Mouse (Mus musculus): ENCODE data around the gene Dnajc28. TPM values are rescaled to one million over a fixed set of nuclear protein-coding genes. Genes with fewer than 3 reads are reported as not detected.

Gene Dnajc28
- polyA plus RNA-seq, 1 experiment from 2014 or later, result 8.7 TPM

DNA sequence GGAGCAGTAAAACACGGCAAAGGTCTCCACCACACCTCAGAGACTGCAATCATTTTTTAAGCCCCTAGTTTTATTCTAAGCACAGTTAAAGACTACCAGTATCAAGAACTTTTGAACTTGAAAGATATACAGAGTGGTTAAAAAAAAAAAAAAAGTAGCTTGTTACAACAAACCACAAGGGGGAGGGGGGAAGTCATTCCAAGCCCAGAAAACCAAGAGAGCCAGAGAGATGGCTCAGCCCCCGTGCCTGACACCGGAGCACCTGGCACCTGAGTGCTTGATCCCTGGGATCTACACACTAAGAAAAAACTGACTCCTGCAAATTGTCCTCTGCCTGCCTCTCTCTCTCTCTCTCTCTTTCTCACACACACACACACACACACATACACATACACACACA is 25.6 kb downstream of the Dnajc28 start:
- 89% methylated on average over 3 of the region's 3 CpGs for WGBS
- H3K9me3 ChIP-seq (ENCODE audit: control insufficient read depth, low read length), result no peaks in the 10 kb centered on the region
- peaks cover 9% of the 10 kb centered on the region; the same call in 1 of the 2 replicates for H3K4me1 ChIP-seq (ENCODE audit: control insufficient read depth, insufficient read depth, low read length)
- H3K4me2 ChIP-seq (ENCODE audit: low read length), result no peak overlapping the region
- no peaks in the 10 kb centered on the region for H3K36me3 ChIP-seq (ENCODE audit: control insufficient read depth, insufficient read depth, low read length)
- H3K9ac ChIP-seq (replicated peaks; ENCODE audit: low read length), result no peak overlapping the region
- no peaks in the 10 kb centered on the region for H3K27me3 ChIP-seq (ENCODE audit: control insufficient read depth, insufficient read depth, low read length)
- H3K4me3 ChIP-seq (replicated peaks; ENCODE audit: low read depth, low read length), result no peak overlapping the region
- DNase-seq (no peak), ATAC-seq (ENCODE audit: low FRiP score, low TSS enrichment) (no peak)
- H3K27ac ChIP-seq (replicated peaks; ENCODE audit: low read depth, low read length), result no peak overlapping the region

- no peaks in the 10 kb centered on the region for H3K36me3 ChIP-seq (ENCODE audit: control insufficient read depth, insufficient read depth, low read length)
- no peak overlapping the region for H3K4me3 ChIP-seq (replicated peaks; ENCODE audit: low read depth, low read length)
- WGBS, result 82% methylated on average over 8 of the region's 8 CpGs
- H3K4me2 ChIP-seq (ENCODE audit: low read length), result no peak overlapping the region
- no peak for DNase-seq
- H3K27me3 ChIP-seq (ENCODE audit: control insufficient read depth, insufficient read depth, low read length), result no peaks in the 10 kb centered on the region
- ATAC-seq (ENCODE audit: low FRiP score, low TSS enrichment), result no peak
- no peaks in the 10 kb centered on the region for H3K9me3 ChIP-seq (ENCODE audit: control insufficient read depth, low read length)
- peaks cover 6% of the 10 kb centered on the region; the same call in 1 of the 2 replicates for H3K4me1 ChIP-seq (ENCODE audit: control insufficient read depth, insufficient read depth, low read length)
- no peak overlapping the region for H3K9ac ChIP-seq (replicated peaks; ENCODE audit: low read length)
- H3K27ac ChIP-seq (replicated peaks; ENCODE audit: low read depth, low read length), result no peak overlapping the region
Observed at GRCm38 (mm10) chr16:91592162-91592561, 26.7 kb downstream of the Dnajc28 start.

DNA sequence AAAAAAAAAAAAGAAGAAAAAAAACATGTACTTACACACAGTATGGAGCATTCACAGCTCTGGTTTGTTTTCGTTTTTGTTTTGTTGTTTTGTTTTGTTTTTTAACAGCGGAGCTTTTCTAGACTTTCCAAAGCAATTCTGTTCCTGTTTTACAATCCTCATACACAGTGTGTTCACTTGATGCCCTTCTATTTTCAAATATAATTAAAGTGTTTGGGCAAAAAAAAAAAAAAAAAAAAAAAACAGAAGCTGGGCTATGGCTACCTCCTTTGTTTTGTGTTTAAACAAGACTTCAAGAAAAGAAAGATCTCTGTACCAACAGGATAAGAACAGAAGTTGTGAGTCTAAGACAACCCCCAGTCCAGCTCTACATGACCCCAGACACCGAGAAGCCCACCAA is 30.1 kb downstream of the Dnajc28 start:
- WGBS, result 92% methylated on average over 3 of the region's 3 CpGs
- Histone ChIP-seq H3K4me2 (ENCODE audit: low read length) (no peak overlapping the region), H3K9me3 (ENCODE audit: control insufficient read depth, low read length) (no peaks in the 10 kb centered on the region), H3K27me3 (ENCODE audit: control insufficient read depth, insufficient read depth, low read length) (no peaks in the 10 kb centered on the region), H3K4me3 (replicated peaks; ENCODE audit: low read depth, low read length) (no peak overlapping the region), H3K4me1 (ENCODE audit: control insufficient read depth, insufficient read depth, low read length) (no peaks in the 10 kb centered on the region), H3K36me3 (ENCODE audit: control insufficient read depth, insufficient read depth, low read length) (peaks cover 11% of the 10 kb centered on the region), H3K27ac (replicated peaks; ENCODE audit: low read depth, low read length) (no peak overlapping the region), H3K9ac (replicated peaks; ENCODE audit: low read length) (no peak overlapping the region)
- no peak for ATAC-seq (ENCODE audit: low FRiP score, low TSS enrichment)
- no peak for DNase-seq

DNA sequence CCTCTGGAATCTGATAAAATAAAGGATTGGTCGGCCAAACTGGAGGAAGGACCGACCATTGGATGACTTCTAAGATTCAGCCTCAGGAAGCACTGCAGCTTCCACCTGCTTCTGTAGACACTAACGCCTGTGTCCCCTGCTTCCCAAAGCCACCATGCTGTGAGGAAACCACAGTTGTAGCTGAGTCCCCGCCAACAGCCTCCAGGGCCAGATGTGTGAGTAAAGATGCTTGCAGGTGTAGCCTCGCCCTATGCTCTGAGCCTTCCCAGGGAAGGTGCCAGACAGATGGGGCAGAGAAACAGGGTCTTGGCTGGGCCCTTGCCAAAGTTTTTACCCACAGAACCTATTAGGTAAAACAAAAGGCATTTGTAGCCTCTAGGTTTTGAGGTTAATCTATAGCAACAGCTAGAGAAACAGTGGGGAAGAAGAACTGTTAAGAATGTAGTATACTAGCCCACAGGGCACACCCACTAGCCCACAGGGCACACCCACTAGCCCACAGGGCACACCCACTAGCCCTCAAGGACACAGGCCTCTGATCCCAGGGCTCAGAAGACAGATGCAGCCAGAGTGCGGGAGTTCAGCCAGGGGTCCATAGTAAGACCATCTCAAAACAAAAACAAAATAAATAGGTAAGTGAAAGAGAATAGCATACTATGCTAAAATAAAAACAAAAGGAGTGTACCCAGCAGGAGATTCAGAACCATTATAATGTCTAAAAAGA is 30.9 kb downstream of the Dnajc28 start:
- H3K36me3 ChIP-seq (ENCODE audit: control insufficient read depth, insufficient read depth, low read length), result peaks cover 11% of the 10 kb centered on the region
- ATAC-seq (ENCODE audit: low FRiP score, low TSS enrichment) (no peak), DNase-seq (no peak)
- H3K9ac ChIP-seq (replicated peaks; ENCODE audit: low read length), result no peak overlapping the region
- H3K4me2 ChIP-seq (ENCODE audit: low read length), result no peak overlapping the region
- H3K4me3 ChIP-seq (replicated peaks; ENCODE audit: low read depth, low read length), result no peak overlapping the region
- WGBS, result 62% methylated on average over 6 of the region's 6 CpGs
- H3K4me1 ChIP-seq (ENCODE audit: control insufficient read depth, insufficient read depth, low read length), result no peaks in the 10 kb centered on the region
- H3K9me3 ChIP-seq (ENCODE audit: control insufficient read depth, low read length), result no peaks in the 10 kb centered on the region
- H3K27ac ChIP-seq (replicated peaks; ENCODE audit: low read depth, low read length), result no peak overlapping the region
- no peaks in the 10 kb centered on the region for H3K27me3 ChIP-seq (ENCODE audit: control insufficient read depth, insufficient read depth, low read length)

DNA sequence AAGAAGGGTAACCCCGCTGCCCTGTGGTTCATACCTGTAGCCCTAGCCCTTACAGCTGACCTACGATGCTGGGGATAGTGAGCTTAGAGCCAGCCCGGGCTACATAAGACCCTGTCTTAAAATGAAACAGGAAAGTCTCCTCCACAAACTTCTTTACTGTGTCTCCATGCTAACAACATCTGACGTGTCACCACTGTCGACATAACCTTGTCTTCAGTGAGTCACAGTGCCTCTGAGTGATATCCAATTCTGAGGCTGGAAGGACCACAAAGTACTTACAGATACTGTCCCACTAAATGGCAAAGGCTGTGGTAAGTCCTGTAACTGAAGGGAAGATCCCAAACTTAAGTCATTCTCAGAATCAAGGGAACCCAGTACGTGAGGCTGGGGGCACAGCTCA is 32.6 kb downstream of the Dnajc28 start:
- ATAC-seq (ENCODE audit: low FRiP score, low TSS enrichment), result no peak
- no peak for DNase-seq
- 93% methylated on average over 6 of the region's 6 CpGs for WGBS
- Histone ChIP-seq H3K9me3 (ENCODE audit: control insufficient read depth, low read length) (no peaks in the 10 kb centered on the region), H3K27me3 (ENCODE audit: control insufficient read depth, insufficient read depth, low read length) (no peaks in the 10 kb centered on the region), H3K9ac (replicated peaks; ENCODE audit: low read length) (no peak overlapping the region), H3K27ac (replicated peaks; ENCODE audit: low read depth, low read length) (no peak overlapping the region), H3K36me3 (ENCODE audit: control insufficient read depth, insufficient read depth, low read length) (peaks cover 15% of the 10 kb centered on the region), H3K4me1 (ENCODE audit: control insufficient read depth, insufficient read depth, low read length) (no peaks in the 10 kb centered on the region), H3K4me2 (ENCODE audit: low read length) (no peak overlapping the region), H3K4me3 (replicated peaks; ENCODE audit: low read depth, low read length) (no peak overlapping the region)

GRCm38 (mm10) chr16:91585617-91586016 is 33.2 kb downstream of the Dnajc28 start:
- no peak for DNase-seq
- no peak overlapping the region for H3K4me2 ChIP-seq (ENCODE audit: low read length)
- 92% methylated on average over 5 of the region's 5 CpGs for WGBS
- H3K4me3 ChIP-seq (replicated peaks; ENCODE audit: low read depth, low read length), result no peak overlapping the region
- no peak overlapping the region for H3K27ac ChIP-seq (replicated peaks; ENCODE audit: low read depth, low read length)
- no peak for ATAC-seq (ENCODE audit: low FRiP score, low TSS enrichment)
- H3K36me3 ChIP-seq (ENCODE audit: control insufficient read depth, insufficient read depth, low read length), result peaks cover 21% of the 10 kb centered on the region
- H3K4me1 ChIP-seq (ENCODE audit: control insufficient read depth, insufficient read depth, low read length), result no peaks in the 10 kb centered on the region
- H3K27me3 ChIP-seq (ENCODE audit: control insufficient read depth, insufficient read depth, low read length), result no peaks in the 10 kb centered on the region
- no peaks in the 10 kb centered on the region for H3K9me3 ChIP-seq (ENCODE audit: control insufficient read depth, low read length)
- no peak overlapping the region for H3K9ac ChIP-seq (replicated peaks; ENCODE audit: low read length)

GRCm38 (mm10) chr16:91582307-91582706 is 36.5 kb downstream of the Dnajc28 start:
- H3K27ac ChIP-seq (replicated peaks; ENCODE audit: low read depth, low read length), result no peak overlapping the region
- no peak for ATAC-seq (ENCODE audit: low FRiP score, low TSS enrichment)
- DNase-seq, result peak; percentile 63

DNA sequence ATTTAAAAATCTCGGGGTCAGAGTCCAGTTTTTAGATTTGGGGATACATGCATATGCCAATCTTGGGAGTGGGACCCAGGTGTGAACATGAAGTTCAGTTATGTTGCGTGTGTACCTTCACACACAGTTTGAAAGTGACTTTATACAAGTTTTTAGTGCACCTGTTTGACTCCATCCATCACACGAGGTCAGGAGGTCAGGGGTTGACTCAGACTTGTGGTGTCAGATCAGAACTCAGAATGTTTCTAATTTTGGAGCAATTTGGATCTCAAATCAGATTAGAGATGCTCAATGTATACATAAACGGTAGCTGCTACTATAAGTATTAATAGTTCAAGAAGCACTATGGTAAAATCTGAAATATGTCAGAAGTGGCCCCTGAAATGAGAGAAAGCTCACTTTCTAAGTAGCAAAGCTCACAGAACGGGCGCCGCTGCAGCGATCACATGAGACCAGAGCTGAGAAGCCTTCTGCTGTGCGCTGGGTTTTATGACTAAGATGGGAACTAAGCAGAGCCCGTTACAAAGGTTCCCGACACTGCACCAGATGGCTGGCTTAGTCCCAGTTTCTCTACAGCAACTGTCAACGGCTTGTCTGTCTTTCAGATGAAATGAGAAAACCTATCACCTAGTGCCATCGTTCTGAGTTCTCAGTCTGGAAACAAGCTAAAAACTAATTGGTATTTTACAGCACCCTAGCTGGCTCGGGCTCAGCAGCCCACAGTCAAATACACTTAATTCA is 39.7 kb downstream of the Dnajc28 start:
- Histone ChIP-seq H3K9me3 (ENCODE audit: control insufficient read depth, low read length) (no peaks in the 10 kb centered on the region), H3K27me3 (ENCODE audit: control insufficient read depth, insufficient read depth, low read length) (no peaks in the 10 kb centered on the region), H3K4me1 (ENCODE audit: control insufficient read depth, insufficient read depth, low read length) (no peaks in the 10 kb centered on the region), H3K4me2 (ENCODE audit: low read length) (no peak overlapping the region), H3K27ac (replicated peaks; ENCODE audit: low read depth, low read length) (no peak overlapping the region), H3K9ac (replicated peaks; ENCODE audit: low read length) (no peak overlapping the region), H3K4me3 (replicated peaks; ENCODE audit: low read depth, low read length) (no peak overlapping the region), H3K36me3 (ENCODE audit: control insufficient read depth, insufficient read depth, low read length) (peaks cover 37% of the 10 kb centered on the region)
- WGBS, result 84% methylated on average over 14 of the region's 14 CpGs
- no peak for ATAC-seq (ENCODE audit: low FRiP score, low TSS enrichment)
- no peak for DNase-seq

More at GRCm38 (mm10) chr16:91582307-91582706, 36.5 kb downstream of the Dnajc28 start:
- H3K36me3 ChIP-seq (ENCODE audit: control insufficient read depth, insufficient read depth, low read length), result peaks cover 34% of the 10 kb centered on the region
- no peak overlapping the region for H3K4me2 ChIP-seq (ENCODE audit: low read length)
- H3K4me3 ChIP-seq (replicated peaks; ENCODE audit: low read depth, low read length), result no peak overlapping the region
- no peak overlapping the region for H3K9ac ChIP-seq (replicated peaks; ENCODE audit: low read length)
- H3K27me3 ChIP-seq (ENCODE audit: control insufficient read depth, insufficient read depth, low read length), result no peaks in the 10 kb centered on the region
- H3K9me3 ChIP-seq (ENCODE audit: control insufficient read depth, low read length), result no peaks in the 10 kb centered on the region
- no peaks in the 10 kb centered on the region for H3K4me1 ChIP-seq (ENCODE audit: control insufficient read depth, insufficient read depth, low read length)
- 83% methylated on average over 2 of the region's 2 CpGs for WGBS

- Histone ChIP-seq H3K9ac (replicated peaks; ENCODE audit: low read length) (no peak overlapping the region), H3K4me3 (replicated peaks; ENCODE audit: low read depth, low read length) (no peak overlapping the region), H3K4me2 (ENCODE audit: low read length) (no peak overlapping the region), H3K4me1 (ENCODE audit: control insufficient read depth, insufficient read depth, low read length) (no peaks in the 10 kb centered on the region), H3K27ac (replicated peaks; ENCODE audit: low read depth, low read length) (no peak overlapping the region), H3K27me3 (ENCODE audit: control insufficient read depth, insufficient read depth, low read length) (no peaks in the 10 kb centered on the region), H3K9me3 (ENCODE audit: control insufficient read depth, low read length) (no peaks in the 10 kb centered on the region), H3K36me3 (ENCODE audit: control insufficient read depth, insufficient read depth, low read length) (peaks cover 27% of the 10 kb centered on the region)
- DNase-seq, result no peak
- ATAC-seq (ENCODE audit: low FRiP score, low TSS enrichment), result no peak
- WGBS, result 72% methylated on average over 13 of the region's 13 CpGs
Observed at GRCm38 (mm10) chr16:91575151-91575550, 43.7 kb downstream of the Dnajc28 start.
